Mouse (Mus musculus) midbrain, embryonic 13.5 days (tissue): ENCODE measurements at regions not wholly inside any gene's neighbourhood (a gene's known extent, or its start where the extent isn't known, plus 50 kb on each side); places are given as distances from the start of the nearest gene placed in this dataset.

Experiments
- ATAC-seq: fragments of 200-750 bp; cut with Nextera tagmentation; 2 replicates; pipeline ENCODE4 v1.8.0; 2017; ENCODE audit warnings: mild to moderate bottlenecking, moderate TSS enrichment, moderate library complexity
- H3K27ac ChIP-seq: fragments of 300-500 bp; sonication (generic); 2 replicates; pipeline ENCODE4 v1.5.1; 2015; ENCODE audit warnings: inconsistent platforms, mild to moderate bottlenecking, moderate library complexity
- H3K27me3 ChIP-seq: fragments of 300-500 bp; sonication (generic); 2 replicates; pipeline ENCODE4 v1.6.1; 2015; ENCODE audit warnings: mild to moderate bottlenecking, inconsistent platforms
- H3K36me3 ChIP-seq: fragments of 300-500 bp; sonication (generic); 2 replicates; pipeline ENCODE4 v1.6.1; 2015; ENCODE audit warnings: mild to moderate bottlenecking, inconsistent platforms
- H3K4me1 ChIP-seq: fragments of 300-500 bp; sonication (generic); replicated peaks from 2 replicates; pipeline ENCODE4 v1.6.1; 2015; ENCODE audit warnings: inconsistent platforms
- H3K4me2 ChIP-seq: fragments of 300-500 bp; sonication (generic); replicated peaks from 2 replicates; pipeline ENCODE4 v1.6.1; 2015; ENCODE audit warnings: moderate library complexity, mild to moderate bottlenecking, inconsistent platforms
- H3K4me3 ChIP-seq: fragments of 300-500 bp; sonication (generic); replicated peaks from 2 replicates; pipeline ENCODE4 v1.5.1; 2015; ENCODE audit warnings: mild to moderate bottlenecking, inconsistent platforms
- H3K9ac ChIP-seq: fragments of 300-500 bp; sonication (generic); replicated peaks from 2 replicates; pipeline ENCODE4 v1.6.1; 2015; ENCODE audit warnings: mild to moderate bottlenecking, inconsistent platforms
- H3K9me3 ChIP-seq: fragments of 300-500 bp; sonication (generic); 2 replicates; pipeline ENCODE4 v1.6.1; 2016; ENCODE audit warnings: mild to moderate bottlenecking, inconsistent platforms
- WGBS: fragments of 180-500 bp; shearing (Covaris S2); methylation state at CpG from one replicate; pipeline ENCODE4 v1.1.7; 2015; 5-methylcytosine and 5-hydroxymethylcytosine counted together

DNA sequence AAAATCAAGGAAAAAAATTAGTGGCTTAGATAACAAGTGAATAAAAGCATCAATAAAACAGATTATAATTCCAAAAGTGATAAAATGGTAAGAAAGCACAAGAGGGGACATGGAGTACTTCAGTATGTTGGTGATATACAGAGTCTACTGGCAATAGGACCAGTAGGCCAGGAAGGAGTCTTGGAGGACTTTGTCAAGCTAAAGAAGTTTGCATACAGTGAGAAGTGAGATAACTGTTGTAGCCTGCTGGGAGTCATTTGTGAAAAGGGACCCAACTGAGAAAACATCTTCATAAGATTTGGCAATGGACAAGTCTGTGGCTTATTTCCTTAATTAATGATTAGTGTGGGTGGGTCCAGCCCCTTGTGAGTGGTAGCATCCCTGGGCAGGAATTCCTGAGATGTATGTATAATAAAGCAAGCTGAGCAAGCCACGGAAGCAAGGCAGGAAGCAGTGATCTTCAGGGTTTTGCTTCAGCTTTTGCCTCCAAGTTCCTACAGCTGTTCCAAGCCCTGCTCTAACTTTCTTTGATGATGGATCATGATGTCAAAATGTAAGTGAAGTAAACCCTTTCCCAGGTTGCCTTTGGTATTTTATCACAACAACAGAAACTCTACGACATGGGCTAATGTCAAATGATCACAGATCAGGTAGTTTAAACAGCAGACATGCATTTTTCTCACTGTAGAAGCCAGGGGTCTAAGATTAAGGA is 314.5 kb upstream of the Trib2 start:
- H3K4me1 ChIP-seq = no peaks in the 10 kb centered on the region
- no peaks in the 10 kb centered on the region for H3K27me3 ChIP-seq
- no peak overlapping the region for H3K27ac ChIP-seq
- no peaks in the 10 kb centered on the region for H3K9me3 ChIP-seq
- H3K4me2 ChIP-seq = no peak overlapping the region
- ATAC-seq = no peak
- WGBS = 76% methylated on average over 2 of the region's 2 CpGs
- H3K4me3 ChIP-seq = no peak overlapping the region
- H3K36me3 ChIP-seq = no peaks in the 10 kb centered on the region
- H3K9ac ChIP-seq = no peak overlapping the region

DNA sequence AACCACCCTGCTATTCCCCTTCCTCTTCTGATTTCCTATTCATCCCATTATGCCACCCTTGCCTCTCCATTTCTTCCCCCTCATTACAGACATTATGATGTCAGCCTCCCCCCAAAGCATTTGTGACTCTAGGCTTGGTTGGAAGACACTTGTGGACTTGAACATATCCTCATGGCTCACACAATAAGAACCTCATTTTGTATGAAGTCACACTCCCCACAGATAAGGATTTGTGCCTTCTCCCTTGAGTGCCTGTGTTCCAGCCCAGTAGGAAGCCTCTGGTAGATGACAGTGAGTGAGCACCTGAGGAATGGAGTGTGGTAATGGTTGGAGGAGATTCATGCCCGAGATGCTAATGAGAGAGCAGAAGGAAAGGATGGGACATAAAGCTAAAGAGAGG is 313.9 kb upstream of the Trib2 start:
- H3K4me3 ChIP-seq = no peak overlapping the region
- no peaks in the 10 kb centered on the region for H3K27me3 ChIP-seq
- WGBS = 76% methylated on average over 1 of the region's 1 CpGs
- H3K9ac ChIP-seq = no peak overlapping the region
- no peak for ATAC-seq
- no peaks in the 10 kb centered on the region for H3K36me3 ChIP-seq
- H3K4me1 ChIP-seq = no peaks in the 10 kb centered on the region
- no peak overlapping the region for H3K27ac ChIP-seq
- H3K4me2 ChIP-seq = no peak overlapping the region
- H3K9me3 ChIP-seq = no peaks in the 10 kb centered on the region

DNA sequence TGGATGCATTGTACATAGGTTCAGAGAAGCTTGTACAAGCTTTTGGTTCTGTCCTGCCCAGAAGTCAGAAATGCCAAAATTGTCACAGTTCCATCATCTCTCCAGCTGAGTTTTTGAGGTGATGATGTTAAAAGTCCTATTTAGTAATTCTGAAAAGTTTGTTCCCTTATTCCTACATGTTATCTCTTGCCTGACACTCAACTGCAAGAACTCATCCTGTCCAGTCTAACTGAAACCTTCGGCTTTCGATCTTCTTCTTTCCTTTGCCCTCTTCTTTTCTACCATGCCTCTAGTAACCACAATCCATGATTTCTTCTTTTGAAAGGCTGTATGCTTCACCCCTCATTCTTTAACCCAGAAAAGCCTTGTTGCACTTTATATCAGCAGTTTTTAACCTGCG is 313.2 kb upstream of the Trib2 start:
- 96% methylated on average over 3 of the region's 3 CpGs for WGBS
- Histone ChIP-seq H3K9ac (no peak overlapping the region), H3K4me2 (no peak overlapping the region), H3K27me3 (no peaks in the 10 kb centered on the region), H3K36me3 (no peaks in the 10 kb centered on the region), H3K4me1 (no peaks in the 10 kb centered on the region), H3K4me3 (no peak overlapping the region), H3K27ac (no peak overlapping the region), H3K9me3 (no peaks in the 10 kb centered on the region)
- ATAC-seq = no peak

GRCm38 (mm10) chr12:16129243-16129642 is 312.5 kb upstream of the Trib2 start:
- no peaks in the 10 kb centered on the region for H3K9me3 ChIP-seq
- H3K36me3 ChIP-seq = no peaks in the 10 kb centered on the region
- no peak overlapping the region for H3K9ac ChIP-seq
- no peak overlapping the region for H3K4me3 ChIP-seq
- no peak overlapping the region for H3K27ac ChIP-seq
- no peaks in the 10 kb centered on the region for H3K27me3 ChIP-seq
- H3K4me2 ChIP-seq = no peak overlapping the region
- WGBS = 79% methylated on average over 3 of the region's 3 CpGs
- no peaks in the 10 kb centered on the region for H3K4me1 ChIP-seq
- ATAC-seq = no peak

GRCm38 (mm10) chr12:16124906-16125305 is 308.2 kb upstream of the Trib2 start:
- H3K4me2 ChIP-seq = no peak overlapping the region
- no peak for ATAC-seq
- H3K27ac ChIP-seq = no peak overlapping the region
- 82% methylated on average over 2 of the region's 2 CpGs for WGBS
- no peaks in the 10 kb centered on the region for H3K4me1 ChIP-seq
- no peak overlapping the region for H3K4me3 ChIP-seq
- H3K27me3 ChIP-seq = no peaks in the 10 kb centered on the region
- no peaks in the 10 kb centered on the region for H3K36me3 ChIP-seq
- H3K9me3 ChIP-seq = no peaks in the 10 kb centered on the region
- no peak overlapping the region for H3K9ac ChIP-seq

DNA sequence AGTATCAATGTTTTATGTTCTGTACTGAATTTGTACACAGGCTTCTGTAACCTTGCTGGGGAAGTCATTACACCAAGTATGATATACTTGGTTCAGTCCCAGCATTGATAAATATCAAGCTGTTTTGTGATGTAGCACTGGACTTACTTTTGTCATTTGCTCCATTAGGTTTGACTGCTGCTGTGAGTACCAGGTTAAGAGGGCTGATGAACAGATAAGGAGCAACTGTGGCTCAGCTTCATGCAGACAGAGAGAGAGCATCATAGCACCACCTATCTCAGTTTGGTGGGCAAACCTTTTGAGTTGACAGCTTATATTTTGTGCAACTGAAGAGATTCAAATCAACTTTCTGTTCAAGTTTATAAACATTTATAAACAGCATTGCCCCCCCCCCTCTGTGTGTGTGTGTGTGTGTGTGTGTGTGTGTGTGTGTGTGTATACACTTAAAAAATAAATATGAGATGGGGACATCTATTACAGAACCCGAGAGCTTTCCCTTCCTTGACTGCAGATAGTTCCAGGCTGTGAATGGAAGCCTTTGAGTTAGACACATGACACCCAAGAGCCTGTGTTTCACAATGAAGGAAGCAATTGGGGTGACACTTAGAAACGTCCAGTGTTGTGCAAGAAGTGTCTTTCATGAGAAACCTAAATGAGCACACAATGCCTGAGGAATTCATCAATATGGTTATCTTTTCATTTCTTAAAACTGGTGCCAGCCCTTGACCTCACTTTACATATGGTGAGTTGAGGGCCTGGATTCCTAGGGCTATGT is 305.8 kb upstream of the Trib2 start:
- no peak overlapping the region for H3K4me2 ChIP-seq
- H3K4me3 ChIP-seq = no peak overlapping the region
- no peaks in the 10 kb centered on the region for H3K4me1 ChIP-seq
- H3K9ac ChIP-seq = no peak overlapping the region
- no peak overlapping the region for H3K27ac ChIP-seq
- H3K36me3 ChIP-seq = no peaks in the 10 kb centered on the region
- no peaks in the 10 kb centered on the region for H3K27me3 ChIP-seq
- ATAC-seq = no peak
- WGBS = 59% methylated on average over 2 of the region's 2 CpGs
- H3K9me3 ChIP-seq = no peaks in the 10 kb centered on the region

- ATAC-seq = no peak
- WGBS = 91% methylated on average over 6 of the region's 6 CpGs
- H3K27ac ChIP-seq = no peak overlapping the region
- H3K27me3 ChIP-seq = no peaks in the 10 kb centered on the region
- H3K36me3 ChIP-seq = no peaks in the 10 kb centered on the region
- no peaks in the 10 kb centered on the region for H3K4me1 ChIP-seq
- H3K9ac ChIP-seq = no peak overlapping the region
- H3K4me2 ChIP-seq = no peak overlapping the region
- H3K9me3 ChIP-seq = no peaks in the 10 kb centered on the region
- no peak overlapping the region for H3K4me3 ChIP-seq
Measured at GRCm38 (mm10) chr12:16121787-16122186, 305.1 kb upstream of the Trib2 start.

DNA sequence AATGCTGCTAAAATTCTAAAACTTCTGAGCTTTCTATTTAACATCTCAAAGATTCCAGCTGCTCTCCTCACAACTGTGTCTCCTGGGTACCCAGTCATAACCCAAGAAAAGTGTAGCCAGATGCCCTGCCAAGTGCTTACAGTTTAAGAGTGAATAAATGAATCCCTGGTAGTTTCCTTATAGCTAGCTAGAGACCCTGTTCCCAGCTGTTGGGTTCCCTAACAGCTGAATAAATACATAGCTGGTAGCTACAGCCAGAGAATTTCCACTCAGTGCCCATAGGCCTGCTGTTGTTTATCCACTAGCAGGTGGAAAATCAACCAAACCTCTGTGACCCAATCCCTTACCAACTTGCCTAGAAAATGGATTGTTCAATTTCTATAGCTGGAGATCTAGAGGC is 302.0 kb upstream of the Trib2 start:
- no peak for ATAC-seq
- Histone ChIP-seq H3K4me2 (no peak overlapping the region), H3K4me3 (no peak overlapping the region), H3K27me3 (no peaks in the 10 kb centered on the region), H3K36me3 (no peaks in the 10 kb centered on the region), H3K9me3 (no peaks in the 10 kb centered on the region), H3K27ac (no peak overlapping the region), H3K9ac (no peak overlapping the region), H3K4me1 (no peaks in the 10 kb centered on the region)

GRCm38 (mm10) chr12:16106946-16107345 is 290.2 kb upstream of the Trib2 start:
- no peak overlapping the region for H3K4me2 ChIP-seq
- no peaks in the 10 kb centered on the region for H3K9me3 ChIP-seq
- H3K27me3 ChIP-seq = no peaks in the 10 kb centered on the region
- no peaks in the 10 kb centered on the region for H3K36me3 ChIP-seq
- no peaks in the 10 kb centered on the region for H3K4me1 ChIP-seq
- no peak for ATAC-seq
- no peak overlapping the region for H3K9ac ChIP-seq
- WGBS = 60% methylated on average over 7 of the region's 7 CpGs
- no peak overlapping the region for H3K27ac ChIP-seq
- no peak overlapping the region for H3K4me3 ChIP-seq

DNA sequence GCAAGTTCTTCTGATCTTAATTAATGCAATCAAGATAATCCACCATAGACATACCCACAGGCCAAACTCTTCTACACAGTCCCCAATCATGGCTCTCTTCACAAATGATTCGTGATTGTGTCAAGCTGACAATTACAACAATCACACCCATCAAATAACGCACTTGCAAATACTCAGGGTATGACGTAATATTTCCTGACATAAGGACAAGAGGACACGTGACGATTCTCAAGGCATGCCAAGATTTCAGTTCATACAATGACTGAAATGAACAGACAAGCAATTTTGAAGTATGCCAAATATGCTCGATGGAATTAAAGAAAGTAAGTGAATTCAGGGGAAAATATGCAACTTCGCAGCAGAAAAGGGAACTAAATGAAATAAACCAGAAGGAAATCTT is 282.1 kb upstream of the Trib2 start:
- Histone ChIP-seq H3K9me3 (no peaks in the 10 kb centered on the region), H3K4me1 (no peaks in the 10 kb centered on the region), H3K4me2 (no peak overlapping the region), H3K27me3 (no peaks in the 10 kb centered on the region), H3K4me3 (no peak overlapping the region), H3K36me3 (no peaks in the 10 kb centered on the region), H3K27ac (no peak overlapping the region), H3K9ac (no peak overlapping the region)
- 94% methylated on average over 7 of the region's 7 CpGs for WGBS
- ATAC-seq = no peak

DNA sequence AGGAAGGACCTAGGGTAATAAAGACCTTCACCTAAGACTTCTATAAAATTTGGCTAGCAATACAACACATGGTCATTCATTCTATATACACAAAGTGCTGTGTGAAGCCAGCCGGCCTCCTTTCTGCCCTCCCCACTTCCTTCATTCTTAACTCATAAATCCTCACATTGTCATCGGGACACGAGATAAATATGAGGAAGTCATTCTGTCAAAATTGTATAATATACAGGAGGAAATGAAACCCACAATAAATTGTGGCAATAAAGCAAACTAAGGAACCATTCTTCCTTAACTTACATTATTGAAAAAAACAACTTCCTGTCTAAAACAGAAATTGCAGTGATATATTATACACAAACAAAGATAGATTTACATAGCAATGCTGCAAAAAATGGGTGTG is 275.9 kb upstream of the Trib2 start:
- Histone ChIP-seq H3K4me2 (no peak overlapping the region), H3K4me3 (no peak overlapping the region)
- WGBS = 92% methylated on average over 3 of the region's 3 CpGs

DNA sequence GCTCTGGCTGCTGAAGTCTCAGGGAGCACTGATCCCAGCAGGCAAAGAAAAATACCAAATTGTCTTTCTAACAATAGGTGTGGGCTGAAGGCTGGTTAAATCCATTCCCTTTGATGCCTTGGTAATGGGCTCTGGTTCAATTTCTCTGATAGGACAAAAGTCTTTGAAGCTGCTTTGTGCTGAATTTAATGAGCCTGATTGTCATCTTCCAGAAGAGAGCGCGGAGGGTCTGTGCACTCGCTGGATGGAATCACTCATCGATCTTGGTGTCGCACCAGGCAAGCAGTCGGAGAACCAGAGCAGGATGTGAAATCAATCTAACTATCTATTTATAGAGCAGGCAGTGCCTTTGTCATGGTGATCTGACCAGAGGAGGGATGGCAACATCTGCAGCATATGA is 274.6 kb upstream of the Trib2 start:
- Histone ChIP-seq H3K27me3 (no peaks in the 10 kb centered on the region), H3K36me3 (no peaks in the 10 kb centered on the region), H3K4me2 (0 out of 2 replicates have a peak overlapping the region, but pooled peaks have one; percentile 24), H3K4me1 (peaks cover 8% of the 10 kb centered on the region), H3K4me3 (no peak overlapping the region), H3K27ac (0 out of 2 replicates have a peak overlapping the region, but pooled peaks have one; percentile 17), H3K9me3 (no peaks in the 10 kb centered on the region), H3K9ac (no peak overlapping the region)
- ATAC-seq = peak; percentile 84
- WGBS = 3% methylated on average over 6 of the region's 6 CpGs

More for the DNA sequence above, 275.9 kb upstream of the Trib2 start:
- H3K27ac ChIP-seq = no peak overlapping the region
- H3K4me1 ChIP-seq = peaks cover 8% of the 10 kb centered on the region
- H3K27me3 ChIP-seq = no peaks in the 10 kb centered on the region
- H3K9ac ChIP-seq = no peak overlapping the region
- H3K36me3 ChIP-seq = no peaks in the 10 kb centered on the region
- H3K9me3 ChIP-seq = no peaks in the 10 kb centered on the region
- no peak for ATAC-seq
